In the genomic region with DNA sequence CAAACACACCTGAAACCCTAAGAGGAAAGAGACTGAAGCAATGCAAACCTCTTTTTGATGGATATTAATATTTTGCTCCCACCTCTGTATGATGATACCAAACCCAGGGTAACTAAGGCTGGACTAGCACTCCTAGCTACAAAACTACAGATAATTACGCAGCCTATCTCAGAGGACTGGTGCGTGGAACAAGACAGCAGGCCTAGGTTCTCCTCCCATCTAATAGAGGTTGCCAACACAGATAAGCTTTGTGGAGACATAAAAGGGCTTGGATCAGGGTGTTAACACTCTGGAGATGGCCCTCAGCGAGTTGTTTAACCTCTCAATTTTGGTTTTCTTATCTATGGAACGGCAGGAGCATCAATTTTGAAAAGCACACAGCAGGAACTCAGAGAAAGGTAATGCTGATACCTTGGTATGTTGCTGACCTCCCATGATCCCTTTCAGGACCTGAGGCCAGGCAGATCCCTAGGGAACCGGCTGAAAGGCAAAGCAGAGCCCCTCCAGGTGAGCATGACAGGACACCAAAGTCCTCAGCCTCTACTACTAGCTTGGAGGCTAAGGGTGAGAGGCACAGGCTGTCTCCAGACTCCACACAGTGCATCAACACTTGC, we compare ENCODE assay signal across 10 mouse cellular contexts. TPM values are rescaled to one million over a fixed set of nuclear protein-coding genes. Genes with fewer than 3 reads are reported as not detected.
A peak's percentile ranks its signal among the peaks of the same experiment; 100 is the strongest.
DNase-seq lines count a peak whose midpoint lies in the region; ATAC-seq and TF ChIP-seq lines count a peak whose summit lies in the region.
"Had no signal": no experiment of that assay in that cellular context is flagged by ENCODE, and none has a peak within 500 bp of the region (broad histone marks: within the 10 kb centered on the region; RNA-seq: fewer than 3 reads in every experiment).

No protein-coding gene starts in this region.

- 52% methylated on average over 5 of the region's 5 CpGs for WGBS in forebrain, embryonic 10.5 days
- WGBS in forebrain, embryonic 14.5 days = 50% methylated on average over 5 of the region's 5 CpGs
- WGBS in intestine, embryonic 14.5 days = 43% methylated on average over 5 of the region's 5 CpGs
- WGBS in intestine, embryonic 16.5 days = 56% methylated on average over 5 of the region's 5 CpGs
- 53% methylated on average over 5 of the region's 5 CpGs for WGBS in limb, embryonic 13.5 days
- WGBS in midbrain, postnatal 0 days = 48% methylated on average over 5 of the region's 5 CpGs

- 0 out of 2 replicates have a peak overlapping the region, but pooled peaks have one; percentile 0 for H3K4me3 ChIP-seq in forebrain, embryonic 10.5 days
- no peak overlapping the region for H3K4me3 ChIP-seq in forebrain, embryonic 14.5 days (ENCODE audit: low read depth, low read length)
- no peak overlapping the region for H3K4me3 ChIP-seq in intestine, embryonic 14.5 days (ENCODE audit: low read depth, low read length)
- H3K4me3 ChIP-seq in intestine, embryonic 16.5 days (ENCODE audit: low read length) = no peak overlapping the region
- H3K4me3 ChIP-seq in limb, embryonic 13.5 days = no peak overlapping the region
- H3K4me3 ChIP-seq in midbrain, postnatal 0 days (ENCODE audit: low read depth, low read length) = no peak overlapping the region

- peaks cover 89% of the 10 kb centered on the region for H3K4me1 ChIP-seq in forebrain, embryonic 10.5 days
- H3K4me1 ChIP-seq in forebrain, embryonic 14.5 days (ENCODE audit: control insufficient read depth, insufficient read depth, low read length) = peaks cover 26% of the 10 kb centered on the region
- peaks cover 56% of the 10 kb centered on the region for H3K4me1 ChIP-seq in intestine, embryonic 14.5 days (replicated peaks; ENCODE audit: control insufficient read depth, insufficient read depth, low read length)
- peaks cover 19% of the 10 kb centered on the region for H3K4me1 ChIP-seq in intestine, embryonic 16.5 days (ENCODE audit: control insufficient read depth, insufficient read depth, low read length)
- peaks cover 83% of the 10 kb centered on the region for H3K4me1 ChIP-seq in limb, embryonic 13.5 days
- 0 out of 2 replicates have a peak, but pooled peaks cover 14% of the 10 kb centered on the region for H3K4me1 ChIP-seq in midbrain, postnatal 0 days (ENCODE audit: insufficient read depth, low read length)

- peak overlapping the region; percentile 8; the same call in 1 of the 2 replicates for H3K27ac ChIP-seq in forebrain, embryonic 10.5 days
- H3K27ac ChIP-seq in forebrain, embryonic 14.5 days (ENCODE audit: low read depth, low read length) = no peak overlapping the region
- no peak overlapping the region for H3K27ac ChIP-seq in intestine, embryonic 14.5 days (ENCODE audit: low read depth)
- no peak overlapping the region for H3K27ac ChIP-seq in intestine, embryonic 16.5 days (ENCODE audit: low read length)
- H3K27ac ChIP-seq in limb, embryonic 13.5 days = no peak overlapping the region
- no peak overlapping the region for H3K27ac ChIP-seq in midbrain, postnatal 0 days (ENCODE audit: low read depth, low read length)

- no peak overlapping the region; the same call in 1 of the 2 replicates for H3K9ac ChIP-seq in forebrain, embryonic 14.5 days (ENCODE audit: low read length)
- no peak overlapping the region for H3K9ac ChIP-seq in intestine, embryonic 14.5 days (ENCODE audit: low read length)
- H3K9ac ChIP-seq in intestine, embryonic 16.5 days (ENCODE audit: low read depth, low read length) = no peak overlapping the region
- no peak overlapping the region for H3K9ac ChIP-seq in limb, embryonic 13.5 days
- no peak overlapping the region for H3K9ac ChIP-seq in midbrain, postnatal 0 days (replicated peaks; ENCODE audit: low read length, poor library complexity, severe bottlenecking)

- H3K9me3 ChIP-seq in forebrain, embryonic 10.5 days = no peaks in the 10 kb centered on the region
- H3K9me3 ChIP-seq in forebrain, embryonic 14.5 days (replicated peaks; ENCODE audit: control insufficient read depth, low read length) = no peaks in the 10 kb centered on the region
- H3K9me3 ChIP-seq in intestine, embryonic 14.5 days (ENCODE audit: control insufficient read depth, low read length) = no peaks in the 10 kb centered on the region
- H3K9me3 ChIP-seq in intestine, embryonic 16.5 days (ENCODE audit: control insufficient read depth, low read length) = no peaks in the 10 kb centered on the region
- H3K9me3 ChIP-seq in limb, embryonic 13.5 days = no peaks in the 10 kb centered on the region
- no peaks in the 10 kb centered on the region for H3K9me3 ChIP-seq in midbrain, postnatal 0 days (ENCODE audit: low read length)

- ATAC-seq in forebrain, embryonic 14.5 days = no peak
- ATAC-seq in intestine, embryonic 14.5 days (replicated peaks; ENCODE audit: low FRiP score, low TSS enrichment, low read depth) = no peak
- ATAC-seq in intestine, embryonic 16.5 days = no peak
- no peak for ATAC-seq in limb, embryonic 13.5 days (ENCODE audit: low FRiP score, low read depth)
- ATAC-seq in midbrain, postnatal 0 days (ENCODE audit: low FRiP score) = no peak
- no peak for ATAC-seq in monocyte, adult 5-6 weeks (replicated peaks; ENCODE audit: insufficient number of reproducible peaks, low FRiP score, low TSS enrichment, poor library complexity, severe bottlenecking)

- H3K4me2 ChIP-seq in forebrain, embryonic 14.5 days (ENCODE audit: low read length) = no peak overlapping the region
- peak overlapping the region; percentile 12; the same call in 1 of the 2 replicates for H3K4me2 ChIP-seq in intestine, embryonic 14.5 days (ENCODE audit: low read length)
- no peak overlapping the region for H3K4me2 ChIP-seq in intestine, embryonic 16.5 days (ENCODE audit: low read depth, low read length)
- peak overlapping the region; percentile 35; the same call in 1 of the 2 replicates for H3K4me2 ChIP-seq in limb, embryonic 13.5 days (replicated peaks)
- H3K4me2 ChIP-seq in midbrain, postnatal 0 days (ENCODE audit: low read depth, low read length, poor library complexity, severe bottlenecking) = peak overlapping the region; percentile 27

- TF ChIP-seq CTCF in midbrain, postnatal 0 days (IDR thresholded peaks at IDR 0.05) = no peak

- H3K36me3 ChIP-seq in forebrain, embryonic 10.5 days (replicated peaks) = peaks cover 31% of the 10 kb centered on the region
- H3K36me3 ChIP-seq in forebrain, embryonic 14.5 days (ENCODE audit: control insufficient read depth, insufficient read depth, low read length) = no peaks in the 10 kb centered on the region
- 0 out of 2 replicates have a peak, but pooled peaks cover under 1% of the 10 kb centered on the region for H3K36me3 ChIP-seq in intestine, embryonic 14.5 days (ENCODE audit: control insufficient read depth, insufficient read depth, low read length)
- H3K36me3 ChIP-seq in intestine, embryonic 16.5 days (ENCODE audit: control insufficient read depth, insufficient read depth, low read length) = no peaks in the 10 kb centered on the region
- H3K36me3 ChIP-seq in limb, embryonic 13.5 days = peaks cover 13% of the 10 kb centered on the region
- no peaks in the 10 kb centered on the region for H3K36me3 ChIP-seq in midbrain, postnatal 0 days (ENCODE audit: insufficient read depth, low read length)

- no peaks in the 10 kb centered on the region for H3K27me3 ChIP-seq in forebrain, embryonic 10.5 days (ENCODE audit: poor library complexity, severe bottlenecking)
- H3K27me3 ChIP-seq in forebrain, embryonic 14.5 days (replicated peaks; ENCODE audit: control insufficient read depth, insufficient read depth, low read length) = no peaks in the 10 kb centered on the region
- no peaks in the 10 kb centered on the region for H3K27me3 ChIP-seq in intestine, embryonic 14.5 days (replicated peaks; ENCODE audit: control insufficient read depth, insufficient read depth, low read length)
- H3K27me3 ChIP-seq in intestine, embryonic 16.5 days (replicated peaks; ENCODE audit: control insufficient read depth, insufficient read depth, low read length) = no peaks in the 10 kb centered on the region
- no peaks in the 10 kb centered on the region for H3K27me3 ChIP-seq in limb, embryonic 13.5 days
- H3K27me3 ChIP-seq in midbrain, postnatal 0 days (ENCODE audit: insufficient read depth, low read length) = no peaks in the 10 kb centered on the region

- DNase-seq in forebrain, embryonic 10.5 days (ENCODE audit: extremely low spot score, low spot score) = peak; percentile 12
- DNase-seq in forebrain, embryonic 14.5 days (ENCODE audit: low spot score) = no peak
- peak; percentile 50 for DNase-seq in intestine, embryonic 14.5 days (ENCODE audit: low spot score)
- no peak for DNase-seq in midbrain, postnatal 0 days (ENCODE audit: low spot score)
- no peak for DNase-seq in layer of hippocampus, postnatal 25 days (ENCODE audit: extremely low spot score in 1 of 2, low spot score in 1 of 2)
- DNase-seq: left cerebral cortex, postnatal 4 days; thymus, postnatal 25 days had no signal

RNA-seq across cellular contexts. Expression of a gene that starts 5.0 kb away (rescaled TPM):
- 13.1 and 14.3 TPM in 2 replicates for polyA plus RNA-seq in forebrain, embryonic 10.5 days (2016; fragmentation: Nextera tagmentation; extraction: Ambion mirVana)
- 2.2 and 2.9 TPM in 2 replicates for polyA plus RNA-seq in forebrain, embryonic 14.5 days (2014; fragmentation: Nextera tagmentation; extraction: Ambion mirVana)
- 10.1 and 10.8 TPM in 2 replicates for polyA plus RNA-seq in intestine, embryonic 14.5 days (2014; fragmentation: Nextera tagmentation; extraction: Ambion mirVana)
- polyA plus RNA-seq in intestine, embryonic 16.5 days (2015; fragmentation: Nextera tagmentation; extraction: Ambion mirVana) = 7.3 and 8.3 TPM in 2 replicates
- 25.6 and 26.1 TPM in 2 replicates for polyA plus RNA-seq in limb, embryonic 13.5 days (2015; fragmentation: Nextera tagmentation; extraction: Ambion mirVana)
- 11.1 and 11.3 TPM in 2 replicates for total RNA-seq in midbrain, postnatal 0 days (2014; rRNA removed)
- 3.3 and 4.0 TPM in 2 replicates for polyA plus RNA-seq in midbrain, postnatal 0 days (2015; fragmentation: Nextera tagmentation; extraction: Ambion mirVana)
- not detected in 3 replicates for total RNA-seq in monocyte, adult 5-6 weeks (2017)
- total RNA-seq in layer of hippocampus, postnatal 25 days (2021) = 1 to 10 TPM; 3.4 TPM

Comparison
In these comparisons a context has a peak if more than half of its experiments do, and no peak if none do; other contexts are left out.
1. DNase-seq: peak in forebrain, embryonic 10.5 days (single experiment) and intestine, embryonic 14.5 days (single experiment); none in forebrain, embryonic 14.5 days (single experiment), midbrain, postnatal 0 days (single experiment) and layer of hippocampus, postnatal 25 days (0 of 2).
2. H3K4me2 ChIP-seq: peak in intestine, embryonic 14.5 days (single experiment), limb, embryonic 13.5 days (single experiment) and midbrain, postnatal 0 days (single experiment); none in forebrain, embryonic 14.5 days (single experiment) and intestine, embryonic 16.5 days (single experiment).